21 mouse cellular contexts compared by ENCODE assay signal in the genomic region with DNA sequence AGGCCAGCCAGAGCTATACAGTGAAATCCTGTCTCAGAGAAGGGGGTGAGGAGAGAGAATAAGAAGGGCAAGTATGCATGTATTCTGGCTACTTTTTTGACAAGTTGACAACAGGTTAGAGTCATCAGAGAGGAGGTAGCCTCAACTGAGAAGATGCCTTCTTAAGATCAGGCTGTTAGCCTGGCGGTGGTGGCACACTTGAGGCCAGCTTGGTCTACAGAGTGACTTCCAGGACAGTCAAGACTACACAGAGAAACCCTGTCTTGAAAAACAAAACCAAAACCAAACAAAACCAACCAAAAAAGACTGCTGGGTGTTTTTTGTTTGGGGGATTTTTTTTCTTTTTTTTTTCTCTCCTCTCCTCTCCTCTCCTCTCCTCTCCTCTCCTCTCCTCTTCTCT. TPM values are rescaled to one million over a fixed set of nuclear protein-coding genes. Genes with fewer than 3 reads are reported as not detected.
DNase-seq lines count a peak whose midpoint lies in the region; ATAC-seq and TF ChIP-seq lines count a peak whose summit lies in the region.
"Had no signal": no experiment of that assay in that cellular context is flagged by ENCODE, and none has a peak within 500 bp of the region (broad histone marks: within the 10 kb centered on the region; RNA-seq: fewer than 3 reads in every experiment).

No protein-coding gene starts in this region.

- no peaks in the 10 kb centered on the region for H3K36me3 ChIP-seq in heart, embryonic 12.5 days
- H3K36me3 ChIP-seq in spleen, adult 2 months (ENCODE audit: control insufficient read depth, insufficient read depth, low read length) = no peaks in the 10 kb centered on the region
- H3K36me3 ChIP-seq in small intestine, adult 2 months (ENCODE audit: control insufficient read depth, insufficient read depth, low read length) = no peaks in the 10 kb centered on the region
- H3K36me3 ChIP-seq in midbrain, embryonic 10.5 days = no peaks in the 10 kb centered on the region
- H3K36me3 ChIP-seq: embryonic facial prominence, embryonic 12.5 days; forebrain, embryonic 12.5 days; hindbrain, embryonic 10.5 days had no signal

- no peak overlapping the region for H3K27ac ChIP-seq in heart, embryonic 12.5 days (ENCODE audit: poor library complexity, severe bottlenecking)
- peak overlapping the region; percentile 69 for H3K27ac ChIP-seq in spleen, adult 2 months (ENCODE audit: insufficient read depth, low read length)
- H3K27ac ChIP-seq in small intestine, adult 2 months (ENCODE audit: insufficient read depth, low read depth, low read length) = peak overlapping the region; percentile 47
- no peak overlapping the region for H3K27ac ChIP-seq in midbrain, embryonic 10.5 days (replicated peaks)
- H3K27ac ChIP-seq: embryonic facial prominence, embryonic 12.5 days; forebrain, embryonic 12.5 days; heart, adult 2 months; hindbrain, embryonic 14.5 days had no signal

- 88% methylated on average over 1 of the region's 1 CpGs for WGBS in heart, embryonic 12.5 days
- WGBS in spleen, adult 2 months = 44% methylated on average over 1 of the region's 1 CpGs
- 85% methylated on average over 1 of the region's 1 CpGs for whole genome bisulfite sequencing in small intestine, adult 2 months
- 86% methylated on average over 1 of the region's 1 CpGs for WGBS in midbrain, embryonic 10.5 days

- H3K27me3 ChIP-seq in heart, embryonic 12.5 days (replicated peaks) = peaks cover 3% of the 10 kb centered on the region; the same call in 1 of the 2 replicates
- H3K27me3 ChIP-seq in spleen, adult 2 months (ENCODE audit: control insufficient read depth, insufficient read depth, low read length) = no peaks in the 10 kb centered on the region
- H3K27me3 ChIP-seq in small intestine, adult 2 months (ENCODE audit: control insufficient read depth, insufficient read depth, low read length) = no peaks in the 10 kb centered on the region
- H3K27me3 ChIP-seq in midbrain, embryonic 10.5 days (ENCODE audit: low read depth, poor library complexity, severe bottlenecking) = peaks cover 16% of the 10 kb centered on the region; the same call in 1 of the 2 replicates
- H3K27me3 ChIP-seq: embryonic facial prominence, embryonic 12.5 days; forebrain, embryonic 12.5 days; Patski had no signal

- H3K4me1 ChIP-seq in heart, embryonic 12.5 days (replicated peaks) = peaks cover 47% of the 10 kb centered on the region
- peaks cover 43% of the 10 kb centered on the region for H3K4me1 ChIP-seq in spleen, adult 2 months (ENCODE audit: control insufficient read depth, insufficient read depth, insufficient read length)
- H3K4me1 ChIP-seq in small intestine, adult 2 months (ENCODE audit: control insufficient read depth, insufficient read depth, insufficient read length, low read length) = peaks cover 24% of the 10 kb centered on the region; the same call in 1 of the 2 replicates
- H3K4me1 ChIP-seq in midbrain, embryonic 10.5 days = peaks cover 37% of the 10 kb centered on the region

- DNase-seq in heart, adult 11 months = peak; percentile 79
- DNase-seq in spleen, adult 2 months (ENCODE audit: low read depth in 1 of 2, low spot score in 2 of 2) = no peak
- no peak for DNase-seq in spleen, postnatal 14 days (ENCODE audit: low spot score in 2 of 2)
- no peak for DNase-seq in midbrain, embryonic 10.5 days (ENCODE audit: low spot score)
- DNase-seq in cerebellum, adult 9-11 months = no peak
- DNase-seq: adrenal gland, adult 2 months; adrenal gland, postnatal 25 days; cerebellum, adult 2 months; cerebellum, postnatal 25 days; gastrocnemius, postnatal 10 days; heart, adult 2 months had no signal

- no peak for TF ChIP-seq CTCF in spleen, adult 2 months (IDR thresholded peaks at IDR 0.05; ENCODE audit: extremely low read depth, insufficient read depth, insufficient read length, insufficient replicate concordance)
- no peak for TF ChIP-seq CTCF in small intestine, adult 2 months (IDR thresholded peaks at IDR 0.05; ENCODE audit: extremely low read depth, insufficient read length, insufficient replicate concordance, low read depth, low read length)

- no peak overlapping the region for H3K4me2 ChIP-seq in heart, embryonic 12.5 days
- H3K4me2 ChIP-seq: embryonic facial prominence, embryonic 12.5 days; forebrain, embryonic 12.5 days; heart, embryonic 11.5 days; hindbrain, embryonic 14.5 days had no signal

- H3K9me3 ChIP-seq in heart, embryonic 12.5 days (replicated peaks) = no peaks in the 10 kb centered on the region
- H3K9me3 ChIP-seq in midbrain, embryonic 10.5 days (replicated peaks) = no peaks in the 10 kb centered on the region
- H3K9me3 ChIP-seq: embryonic facial prominence, embryonic 12.5 days; forebrain, embryonic 12.5 days; hindbrain, embryonic 10.5 days had no signal

- ATAC-seq in heart, embryonic 12.5 days (ENCODE audit: insufficient number of reproducible peaks, low FRiP score) = no peak
- ATAC-seq in activated CD4-positive, CD25-positive, alpha-beta regulatory T cell, adult 4 months = peak; percentile 33
- ATAC-seq: forebrain, embryonic 16.5 days; Patski had no signal

- no peak overlapping the region for H3K4me3 ChIP-seq in heart, embryonic 12.5 days
- no peak overlapping the region for H3K4me3 ChIP-seq in spleen, adult 2 months (ENCODE audit: extremely low read depth, insufficient read depth, insufficient read length)
- no peak overlapping the region for H3K4me3 ChIP-seq in small intestine, adult 2 months (ENCODE audit: low read depth, low read length)
- no peak overlapping the region for H3K4me3 ChIP-seq in midbrain, embryonic 10.5 days
- H3K4me3 ChIP-seq: embryonic facial prominence, embryonic 12.5 days; forebrain, embryonic 12.5 days; heart, adult 2 months; hindbrain, embryonic 10.5 days had no signal

- no peak overlapping the region for H3K9ac ChIP-seq in heart, embryonic 12.5 days
- H3K9ac ChIP-seq: embryonic facial prominence, embryonic 12.5 days; forebrain, embryonic 12.5 days; hindbrain, embryonic 14.5 days had no signal

- no peak for TF ChIP-seq POLR2A in spleen, adult 2 months (IDR thresholded peaks at IDR 0.05; ENCODE audit: low read depth, low read length)
- no peak for TF ChIP-seq POLR2A in small intestine, adult 2 months (IDR thresholded peaks at IDR 0.05; ENCODE audit: low read depth, low read length)

RNA-seq across cellular contexts. Expression of gene Sema4b, which starts 3.2 kb away (rescaled TPM):
- 10.3 and 10.7 TPM in 2 replicates for polyA plus RNA-seq in heart, embryonic 12.5 days (2016; fragmentation: Nextera tagmentation; extraction: Ambion mirVana)
- polyA plus RNA-seq in spleen, adult 2 months (2012; rRNA removed) = 69.5 and 81.3 TPM in 2 replicates
- 10 to 100 TPM; 16.5 to 26.1 TPM for polyA plus RNA-seq in activated CD4-positive, CD25-positive, alpha-beta regulatory T cell, adult 4 months (2017; shearing (Covaris generic))
- 47.9 and 84.4 TPM in 2 replicates for polyA plus RNA-seq in small intestine, adult 2 months (2012; rRNA removed)
- polyA plus RNA-seq in midbrain, embryonic 10.5 days (2016; fragmentation: Nextera tagmentation; extraction: Ambion mirVana) = 12.6 and 16.5 TPM in 2 replicates

RNA-seq across cellular contexts. Expression of gene Cib1, which starts 49.1 kb away (rescaled TPM):
- polyA plus RNA-seq in heart, embryonic 12.5 days (2016; fragmentation: Nextera tagmentation; extraction: Ambion mirVana) = 43.4 and 47.3 TPM in 2 replicates
- polyA plus RNA-seq in spleen, adult 2 months (2012; rRNA removed) = 117 and 118 TPM in 2 replicates
- polyA plus RNA-seq in activated CD4-positive, CD25-positive, alpha-beta regulatory T cell, adult 4 months (2017; shearing (Covaris generic)) = 100 to 1,000 TPM; 120 to 148 TPM
- polyA plus RNA-seq in small intestine, adult 2 months (2012; rRNA removed) = 318 and 530 TPM in 2 replicates
- polyA plus RNA-seq in midbrain, embryonic 10.5 days (2016; fragmentation: Nextera tagmentation; extraction: Ambion mirVana) = 63.3 and 77.6 TPM in 2 replicates

RNA-seq across cellular contexts. Expression of gene Gdpgp1, which starts 49.2 kb away (rescaled TPM):
- 3.6 and 3.9 TPM in 2 replicates for polyA plus RNA-seq in heart, embryonic 12.5 days (2016; fragmentation: Nextera tagmentation; extraction: Ambion mirVana)
- 3.0 and 3.7 TPM in 2 replicates for polyA plus RNA-seq in spleen, adult 2 months (2012; rRNA removed)
- polyA plus RNA-seq in activated CD4-positive, CD25-positive, alpha-beta regulatory T cell, adult 4 months (2017; shearing (Covaris generic)) = 1 to 10 TPM; 5.5 to 9.4 TPM
- polyA plus RNA-seq in small intestine, adult 2 months (2012; rRNA removed) = 2.3 and 3.2 TPM in 2 replicates
- 5.6 and 6.3 TPM in 2 replicates for polyA plus RNA-seq in midbrain, embryonic 10.5 days (2016; fragmentation: Nextera tagmentation; extraction: Ambion mirVana)

Comparison
In these comparisons a context has a peak if more than half of its experiments do, and no peak if none do; other contexts are left out.
1. H3K27ac ChIP-seq: peak in spleen, adult 2 months (single experiment) and small intestine, adult 2 months (single experiment); none in heart, embryonic 12.5 days (single experiment) and midbrain, embryonic 10.5 days (single experiment).